Mouse (Mus musculus): ENCODE measurements around the gene Cntn4. TPM values are rescaled to one million over a fixed set of nuclear protein-coding genes. Genes with fewer than 3 reads are reported as not detected.
"Not testable (repeated sequence)": the region's sequence is repeated elsewhere in the genome, so short reads cannot be mapped to it uniquely, and the experiment has no call there.

Gene Cntn4
- polyA plus RNA-seq, 1 experiment from 2014 or later, result 1.5 TPM

- ATAC-seq (ENCODE audit: low read depth), result no peak
- Histone ChIP-seq H3K36me3 (ENCODE audit: control insufficient read depth, insufficient read depth, low read length) (no peaks in the 10 kb centered on the region), H3K4me1 (replicated peaks; ENCODE audit: control insufficient read depth, insufficient read depth, low read length) (no peaks in the 10 kb centered on the region), H3K27ac (ENCODE audit: low read length) (no peak overlapping the region), H3K9me3 (ENCODE audit: control insufficient read depth, low read length) (no peaks in the 10 kb centered on the region), H3K4me3 (ENCODE audit: low read length) (no peak overlapping the region), H3K4me2 (ENCODE audit: low read depth, low read length) (no peak overlapping the region), H3K9ac (ENCODE audit: low read length) (no peak overlapping the region), H3K27me3 (ENCODE audit: control insufficient read depth, insufficient read depth, low read depth, low read length) (no peaks in the 10 kb centered on the region)
- WGBS, result 86% methylated on average over 3 of the region's 3 CpGs
Observed at GRCm38 (mm10) chr6:106332466-106332865, 655.0 kb downstream of the Cntn4 start.

- no peak overlapping the region for H3K9ac ChIP-seq (ENCODE audit: low read length)
- peak; percentile 60; the same call in 1 of the 2 replicates for ATAC-seq (ENCODE audit: low read depth)
- H3K4me2 ChIP-seq (ENCODE audit: low read depth, low read length), result no peak overlapping the region
- no peak overlapping the region for H3K4me3 ChIP-seq (ENCODE audit: low read length)
- no peaks in the 10 kb centered on the region for H3K27me3 ChIP-seq (ENCODE audit: control insufficient read depth, insufficient read depth, low read depth, low read length)
- WGBS, result 50% methylated on average over 1 of the region's 1 CpGs
- no peaks in the 10 kb centered on the region for H3K4me1 ChIP-seq (replicated peaks; ENCODE audit: control insufficient read depth, insufficient read depth, low read length)
- no peak overlapping the region for H3K27ac ChIP-seq (ENCODE audit: low read length)
- no peaks in the 10 kb centered on the region for H3K9me3 ChIP-seq (ENCODE audit: control insufficient read depth, low read length)
- H3K36me3 ChIP-seq (ENCODE audit: control insufficient read depth, insufficient read depth, low read length), result no peaks in the 10 kb centered on the region
Observed at GRCm38 (mm10) chr6:106332933-106333332, 655.5 kb downstream of the Cntn4 start.

GRCm38 (mm10) chr6:106335066-106335465 lies 657.6 kb downstream of the Cntn4 start:
- Histone ChIP-seq H3K27me3 (ENCODE audit: control insufficient read depth, insufficient read depth, low read depth, low read length) (no peaks in the 10 kb centered on the region), H3K36me3 (ENCODE audit: control insufficient read depth, insufficient read depth, low read length) (no peaks in the 10 kb centered on the region), H3K4me1 (replicated peaks; ENCODE audit: control insufficient read depth, insufficient read depth, low read length) (no peaks in the 10 kb centered on the region), H3K9me3 (ENCODE audit: control insufficient read depth, low read length) (no peaks in the 10 kb centered on the region), H3K4me3 (ENCODE audit: low read length) (no peak overlapping the region), H3K4me2 (ENCODE audit: low read depth, low read length) (no peak overlapping the region), H3K27ac (ENCODE audit: low read length) (no peak overlapping the region), H3K9ac (ENCODE audit: low read length) (no peak overlapping the region)
- WGBS, result 53% methylated on average over 1 of the region's 1 CpGs
- ATAC-seq (ENCODE audit: low read depth), result no peak

- Histone ChIP-seq H3K4me2 (ENCODE audit: low read depth, low read length) (no peak overlapping the region), H3K36me3 (ENCODE audit: control insufficient read depth, insufficient read depth, low read length) (no peaks in the 10 kb centered on the region), H3K9me3 (ENCODE audit: control insufficient read depth, low read length) (no peaks in the 10 kb centered on the region), H3K4me1 (replicated peaks; ENCODE audit: control insufficient read depth, insufficient read depth, low read length) (no peaks in the 10 kb centered on the region), H3K9ac (ENCODE audit: low read length) (no peak overlapping the region), H3K27ac (ENCODE audit: low read length) (no peak overlapping the region), H3K4me3 (ENCODE audit: low read length) (no peak overlapping the region), H3K27me3 (ENCODE audit: control insufficient read depth, insufficient read depth, low read depth, low read length) (no peaks in the 10 kb centered on the region)
- WGBS, result 78% methylated on average over 3 of the region's 3 CpGs
- no peak for ATAC-seq (ENCODE audit: low read depth)
Observed at GRCm38 (mm10) chr6:106336805-106337204, 659.3 kb downstream of the Cntn4 start.

GRCm38 (mm10) chr6:106337829-106338228 lies 660.4 kb downstream of the Cntn4 start:
- no peaks in the 10 kb centered on the region for H3K27me3 ChIP-seq (ENCODE audit: control insufficient read depth, insufficient read depth, low read depth, low read length)
- no peak for ATAC-seq (ENCODE audit: low read depth)
- no peaks in the 10 kb centered on the region for H3K36me3 ChIP-seq (ENCODE audit: control insufficient read depth, insufficient read depth, low read length)
- no peaks in the 10 kb centered on the region for H3K4me1 ChIP-seq (replicated peaks; ENCODE audit: control insufficient read depth, insufficient read depth, low read length)
- H3K4me3 ChIP-seq (ENCODE audit: low read length), result no peak overlapping the region
- H3K9me3 ChIP-seq (ENCODE audit: control insufficient read depth, low read length), result no peaks in the 10 kb centered on the region
- no peak overlapping the region for H3K27ac ChIP-seq (ENCODE audit: low read length)
- H3K4me2 ChIP-seq (ENCODE audit: low read depth, low read length), result no peak overlapping the region
- H3K9ac ChIP-seq (ENCODE audit: low read length), result no peak overlapping the region

- no peak overlapping the region for H3K27ac ChIP-seq (ENCODE audit: low read length)
- ATAC-seq (ENCODE audit: low read depth), result no peak
- no peak overlapping the region for H3K4me2 ChIP-seq (ENCODE audit: low read depth, low read length)
- no peak overlapping the region for H3K4me3 ChIP-seq (ENCODE audit: low read length)
- no peaks in the 10 kb centered on the region for H3K4me1 ChIP-seq (replicated peaks; ENCODE audit: control insufficient read depth, insufficient read depth, low read length)
- H3K9ac ChIP-seq (ENCODE audit: low read length), result no peak overlapping the region
- no peaks in the 10 kb centered on the region for H3K27me3 ChIP-seq (ENCODE audit: control insufficient read depth, insufficient read depth, low read depth, low read length)
- no peaks in the 10 kb centered on the region for H3K9me3 ChIP-seq (ENCODE audit: control insufficient read depth, low read length)
- no peaks in the 10 kb centered on the region for H3K36me3 ChIP-seq (ENCODE audit: control insufficient read depth, insufficient read depth, low read length)
Observed at GRCm38 (mm10) chr6:106341114-106341513, 663.7 kb downstream of the Cntn4 start.

GRCm38 (mm10) chr6:106350072-106350471 lies 672.6 kb downstream of the Cntn4 start:
- 54% methylated on average over 3 of the region's 3 CpGs for WGBS
- Histone ChIP-seq H3K9me3 (ENCODE audit: control insufficient read depth, low read length) (no peaks in the 10 kb centered on the region), H3K4me2 (ENCODE audit: low read depth, low read length) (no peak overlapping the region), H3K9ac (ENCODE audit: low read length) (no peak overlapping the region), H3K27me3 (ENCODE audit: control insufficient read depth, insufficient read depth, low read depth, low read length) (no peaks in the 10 kb centered on the region), H3K36me3 (ENCODE audit: control insufficient read depth, insufficient read depth, low read length) (no peaks in the 10 kb centered on the region), H3K4me1 (replicated peaks; ENCODE audit: control insufficient read depth, insufficient read depth, low read length) (no peaks in the 10 kb centered on the region), H3K4me3 (ENCODE audit: low read length) (no peak overlapping the region), H3K27ac (ENCODE audit: low read length) (no peak overlapping the region)
- ATAC-seq (ENCODE audit: low read depth), result no peak

- no peak for ATAC-seq (ENCODE audit: low read depth)
- no peak overlapping the region for H3K9ac ChIP-seq (ENCODE audit: low read length)
- no peak overlapping the region for H3K4me3 ChIP-seq (ENCODE audit: low read length)
- no peaks in the 10 kb centered on the region for H3K27me3 ChIP-seq (ENCODE audit: control insufficient read depth, insufficient read depth, low read depth, low read length)
- H3K4me2 ChIP-seq (ENCODE audit: low read depth, low read length), result 0 out of 2 replicates have a peak overlapping the region, but pooled peaks have one; percentile 14
- WGBS, result 54% methylated on average over 2 of the region's 2 CpGs
- no peak overlapping the region for H3K27ac ChIP-seq (ENCODE audit: low read length)
- no peaks in the 10 kb centered on the region for H3K36me3 ChIP-seq (ENCODE audit: control insufficient read depth, insufficient read depth, low read length)
- no peaks in the 10 kb centered on the region for H3K4me1 ChIP-seq (replicated peaks; ENCODE audit: control insufficient read depth, insufficient read depth, low read length)
- H3K9me3 ChIP-seq (ENCODE audit: control insufficient read depth, low read length), result no peaks in the 10 kb centered on the region
Observed at GRCm38 (mm10) chr6:106351389-106351788, 673.9 kb downstream of the Cntn4 start.

- H3K27me3 ChIP-seq (ENCODE audit: control insufficient read depth, insufficient read depth, low read depth, low read length); H3K9me3 ChIP-seq (ENCODE audit: control insufficient read depth, low read length); H3K4me3 ChIP-seq (ENCODE audit: low read length); H3K9ac ChIP-seq (ENCODE audit: low read length); H3K27ac ChIP-seq (ENCODE audit: low read length); ATAC-seq (ENCODE audit: low read depth); H3K4me1 ChIP-seq (replicated peaks; ENCODE audit: control insufficient read depth, insufficient read depth, low read length); H3K4me2 ChIP-seq (ENCODE audit: low read depth, low read length); H3K36me3 ChIP-seq (ENCODE audit: control insufficient read depth, insufficient read depth, low read length): not testable (repeated sequence)
- 74% methylated on average over 2 of the region's 2 CpGs for WGBS
Observed at GRCm38 (mm10) chr6:106358801-106359200, 681.3 kb downstream of the Cntn4 start.
